9 mouse cellular contexts compared by ENCODE assay signal in genomic region chr10:122964241-122964636, GRCm38 (mm10).
DNase-seq lines count a peak whose midpoint lies in the region; ATAC-seq lines count a peak whose summit lies in the region.
"Had no signal": no experiment of that assay in that cellular context is flagged by ENCODE, and none has a peak within 500 bp of the region (broad histone marks: within the 10 kb centered on the region; RNA-seq: fewer than 3 reads in every experiment).

No protein-coding gene starts in this region.

- no peaks in the 10 kb centered on the region for H3K36me3 ChIP-seq in heart, embryonic 15.5 days
- H3K36me3 ChIP-seq in embryonic facial prominence, embryonic 10.5 days (replicated peaks) = no peaks in the 10 kb centered on the region
- H3K36me3 ChIP-seq in hindbrain, embryonic 12.5 days = no peaks in the 10 kb centered on the region
- no peaks in the 10 kb centered on the region for H3K36me3 ChIP-seq in midbrain, embryonic 12.5 days
- H3K36me3 ChIP-seq: liver, embryonic 15.5 days had no signal

- H3K4me3 ChIP-seq in heart, embryonic 15.5 days = no peak overlapping the region
- peak overlapping the region; percentile 51 for H3K4me3 ChIP-seq in embryonic facial prominence, embryonic 10.5 days
- H3K4me3 ChIP-seq in hindbrain, embryonic 12.5 days = no peak overlapping the region
- H3K4me3 ChIP-seq in midbrain, embryonic 12.5 days = 0 out of 2 replicates have a peak overlapping the region, but pooled peaks have one; percentile 30
- H3K4me3 ChIP-seq: liver, embryonic 15.5 days had no signal

- no peak overlapping the region for H3K9ac ChIP-seq in heart, embryonic 15.5 days
- H3K9ac ChIP-seq in hindbrain, embryonic 12.5 days = 0 out of 2 replicates have a peak overlapping the region, but pooled peaks have one; percentile 57
- H3K9ac ChIP-seq in midbrain, embryonic 12.5 days (replicated peaks) = 0 out of 2 replicates have a peak overlapping the region, but pooled peaks have one; percentile 50
- H3K9ac ChIP-seq: liver, embryonic 15.5 days had no signal

- no peak overlapping the region for H3K27ac ChIP-seq in heart, embryonic 15.5 days
- peak overlapping the region; percentile 57; the same call in 1 of the 2 replicates for H3K27ac ChIP-seq in embryonic facial prominence, embryonic 10.5 days (replicated peaks)
- peak overlapping the region; percentile 83 for H3K27ac ChIP-seq in hindbrain, embryonic 12.5 days
- peak overlapping the region; percentile 70 for H3K27ac ChIP-seq in midbrain, embryonic 12.5 days (replicated peaks)
- H3K27ac ChIP-seq: liver, embryonic 15.5 days had no signal

- DNase-seq in heart, postnatal 4 days = no peak
- DNase-seq in embryonic facial prominence, embryonic 10.5 days (ENCODE audit: low spot score) = no peak
- no peak for DNase-seq in thymus, postnatal 25 days
- DNase-seq in cerebellum, adult 11-12 months = no peak
- no peak for DNase-seq in embryo, embryonic 10 days (ENCODE audit: low spot score)

- peaks cover 3% of the 10 kb centered on the region; the same call in 1 of the 2 replicates for H3K27me3 ChIP-seq in heart, embryonic 15.5 days
- H3K27me3 ChIP-seq in embryonic facial prominence, embryonic 10.5 days (replicated peaks; ENCODE audit: low read depth, poor library complexity, severe bottlenecking) = peaks cover 30% of the 10 kb centered on the region
- no peaks in the 10 kb centered on the region for H3K27me3 ChIP-seq in hindbrain, embryonic 12.5 days
- peaks cover 3% of the 10 kb centered on the region; the same call in 1 of the 2 replicates for H3K27me3 ChIP-seq in midbrain, embryonic 12.5 days

- no peak for ATAC-seq in heart, embryonic 15.5 days (replicated peaks; ENCODE audit: insufficient number of reproducible peaks, insufficient read depth, low FRiP score, low read depth)
- ATAC-seq in hindbrain, embryonic 12.5 days (ENCODE audit: low FRiP score) = peak; percentile 32; the same call in 1 of the 2 replicates
- peak; percentile 57 for ATAC-seq in midbrain, embryonic 12.5 days (ENCODE audit: low FRiP score, low read depth)

- H3K4me1 ChIP-seq in heart, embryonic 15.5 days (replicated peaks) = peaks cover 18% of the 10 kb centered on the region
- peaks cover 34% of the 10 kb centered on the region for H3K4me1 ChIP-seq in embryonic facial prominence, embryonic 10.5 days
- peaks cover 39% of the 10 kb centered on the region for H3K4me1 ChIP-seq in hindbrain, embryonic 12.5 days
- peaks cover 23% of the 10 kb centered on the region for H3K4me1 ChIP-seq in midbrain, embryonic 12.5 days
- H3K4me1 ChIP-seq: liver, embryonic 15.5 days had no signal

- H3K4me2 ChIP-seq in heart, embryonic 15.5 days = peak overlapping the region; percentile 72
- peak overlapping the region; percentile 57 for H3K4me2 ChIP-seq in hindbrain, embryonic 12.5 days (replicated peaks)
- H3K4me2 ChIP-seq in midbrain, embryonic 12.5 days (replicated peaks) = peak overlapping the region; percentile 60

- no peaks in the 10 kb centered on the region for H3K9me3 ChIP-seq in heart, embryonic 15.5 days (replicated peaks)
- H3K9me3 ChIP-seq in embryonic facial prominence, embryonic 10.5 days = no peaks in the 10 kb centered on the region
- H3K9me3 ChIP-seq in hindbrain, embryonic 12.5 days (replicated peaks) = no peaks in the 10 kb centered on the region; the same call in 1 of the 2 replicates
- H3K9me3 ChIP-seq in midbrain, embryonic 12.5 days = 0 out of 2 replicates have a peak, but pooled peaks cover 5% of the 10 kb centered on the region
- H3K9me3 ChIP-seq: liver, embryonic 15.5 days had no signal

- 49% methylated on average over 4 of the region's 4 CpGs for WGBS in heart, embryonic 15.5 days
- WGBS in embryonic facial prominence, embryonic 10.5 days = 23% methylated on average over 4 of the region's 4 CpGs
- 14% methylated on average over 4 of the region's 4 CpGs for WGBS in hindbrain, embryonic 12.5 days
- WGBS in midbrain, embryonic 12.5 days = 16% methylated on average over 4 of the region's 4 CpGs

Comparison
In these comparisons a context has a peak if more than half of its experiments do, and no peak if none do; other contexts are left out.
1. H3K4me3 ChIP-seq: peak in embryonic facial prominence, embryonic 10.5 days (single experiment) and midbrain, embryonic 12.5 days (single experiment); none in heart, embryonic 15.5 days (single experiment) and hindbrain, embryonic 12.5 days (single experiment).
2. Peak in every context shown above with its lines, with median percentiles within 50 percentile points of each other: H3K4me2 ChIP-seq.